Mouse (Mus musculus) small intestine, adult 2 months (tissue): ENCODE measurements around the gene Lrrn2. TPM values are rescaled to one million over a fixed set of nuclear protein-coding genes. Genes with fewer than 3 reads are reported as not detected.

Experiments
- H3K27ac ChIP-seq: fragments of 200-500 bp; 2 replicates; pipeline ENCODE4 v1.5.1; 2012; ENCODE audit warnings: low read depth, low read length, control low read depth, inconsistent platforms; ENCODE audit not compliant: insufficient read depth
- H3K27me3 ChIP-seq: fragments of 200-500 bp; 2 replicates; pipeline ENCODE4 v1.6.1; 2012; ENCODE audit warnings: mild to moderate bottlenecking, moderate library complexity, low read length, inconsistent platforms; ENCODE audit not compliant: control insufficient read depth, insufficient read depth
- H3K36me3 ChIP-seq: fragments of 200-500 bp; 2 replicates; pipeline ENCODE4 v1.6.1; 2012; ENCODE audit warnings: mild to moderate bottlenecking, low read length, control low read depth, inconsistent platforms; ENCODE audit not compliant: control insufficient read depth, insufficient read depth
- H3K4me1 ChIP-seq: fragments of 200-500 bp; 2 replicates; pipeline ENCODE4 v1.6.1; 2012; ENCODE audit warnings: low read length, inconsistent platforms, mixed read lengths; ENCODE audit not compliant: control insufficient read depth, insufficient read depth, insufficient read length
- H3K4me3 ChIP-seq: fragments of 200-500 bp; 2 replicates; pipeline ENCODE4 v1.5.1; 2012; ENCODE audit warnings: low read depth, mild to moderate bottlenecking, control low read depth, inconsistent platforms, low read length, moderate library complexity
- CTCF ChIP-seq: fragments of 200-500 bp; IDR thresholded peaks from 2 replicates; pipeline ENCODE4 v1.5.1; 2012; ENCODE audit warnings: low read depth, mild to moderate bottlenecking, control low read depth, inconsistent platforms, low read length, moderate library complexity, mixed read lengths; ENCODE audit not compliant: insufficient replicate concordance, insufficient read length; ENCODE audit errors: extremely low read depth
- POLR2A ChIP-seq: fragments of 200-500 bp; IDR thresholded peaks from 2 replicates; pipeline ENCODE4 v1.6.1; 2012; ENCODE audit warnings: low read depth, mild to moderate bottlenecking, control low read depth, inconsistent platforms, low read length, moderate library complexity
- WGBS: fragments of 180-500 bp; shearing (Covaris S2); methylation state at CpG from one replicate; pipeline ENCODE4 v1.1.7; 2018; 5-methylcytosine and 5-hydroxymethylcytosine counted together
- polyA plus RNA-seq: library from polyadenylated mRNA; depleted of rRNA; stranded (reverse); fragments of >200 nt; gene quantifications from 2 replicates; pipeline ENCODE4 v1.2.3, GENCODE M21; 2012

Gene Lrrn2
- polyA plus RNA-seq, 1 experiment = 1.1 TPM

DNA sequence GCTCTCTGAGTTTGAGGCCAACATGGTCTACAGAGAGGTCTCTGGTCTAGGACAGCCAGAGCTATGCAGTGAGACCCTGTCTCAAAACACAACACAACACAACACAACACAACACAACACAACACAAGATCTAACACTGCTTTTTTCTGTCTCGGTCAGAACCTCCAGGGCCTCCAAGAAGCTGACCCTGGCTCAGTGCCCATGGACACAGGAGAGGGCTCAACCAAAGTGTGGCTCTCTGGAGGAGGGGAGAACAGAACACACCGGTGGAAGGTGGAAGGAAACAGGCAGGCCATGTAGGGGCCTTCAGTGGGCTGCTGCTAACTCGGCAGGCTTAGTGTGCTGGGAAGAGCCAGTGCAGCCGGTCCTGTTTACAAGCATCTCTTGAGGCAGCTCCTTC lies 5.6 kb downstream of the Lrrn2 start:
- TF ChIP-seq POLR2A (no peak), CTCF (no peak)
- no peaks in the 10 kb centered on the region for H3K36me3 ChIP-seq
- WGBS = 46% methylated on average over 4 of the region's 4 CpGs
- H3K27ac ChIP-seq = no peak overlapping the region
- H3K4me3 ChIP-seq = no peak overlapping the region
- no peaks in the 10 kb centered on the region; the same call in 1 of the 2 replicates for H3K4me1 ChIP-seq
- peaks cover 8% of the 10 kb centered on the region for H3K27me3 ChIP-seq

DNA sequence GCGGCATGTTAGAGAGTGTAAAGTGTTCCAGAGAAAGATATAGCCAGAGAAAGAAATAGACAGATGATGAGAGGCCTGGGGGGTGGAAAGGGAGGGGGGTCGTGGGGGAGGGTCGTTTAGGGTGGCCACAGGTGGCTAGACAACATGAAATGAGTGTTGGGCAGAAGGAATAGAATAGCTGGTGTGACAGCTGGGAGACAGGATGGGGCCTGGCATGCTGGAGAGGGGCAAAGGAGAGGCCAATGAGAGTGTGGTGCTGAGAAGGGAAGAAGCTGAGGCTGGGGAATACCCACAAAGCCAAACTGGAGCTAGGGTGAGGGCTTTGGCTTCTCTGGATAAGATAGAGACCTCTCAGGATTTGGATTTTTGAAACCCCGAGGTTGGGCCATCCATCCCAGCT lies 6.6 kb downstream of the Lrrn2 start:
- H3K27ac ChIP-seq = no peak overlapping the region
- H3K27me3 ChIP-seq = peaks cover under 1% of the 10 kb centered on the region; the same call in 1 of the 2 replicates
- H3K4me3 ChIP-seq = no peak overlapping the region
- no peak for TF ChIP-seq CTCF
- TF ChIP-seq POLR2A = no peak
- no peaks in the 10 kb centered on the region for H3K4me1 ChIP-seq
- 45% methylated on average over 4 of the region's 4 CpGs for WGBS
- H3K36me3 ChIP-seq = no peaks in the 10 kb centered on the region

DNA sequence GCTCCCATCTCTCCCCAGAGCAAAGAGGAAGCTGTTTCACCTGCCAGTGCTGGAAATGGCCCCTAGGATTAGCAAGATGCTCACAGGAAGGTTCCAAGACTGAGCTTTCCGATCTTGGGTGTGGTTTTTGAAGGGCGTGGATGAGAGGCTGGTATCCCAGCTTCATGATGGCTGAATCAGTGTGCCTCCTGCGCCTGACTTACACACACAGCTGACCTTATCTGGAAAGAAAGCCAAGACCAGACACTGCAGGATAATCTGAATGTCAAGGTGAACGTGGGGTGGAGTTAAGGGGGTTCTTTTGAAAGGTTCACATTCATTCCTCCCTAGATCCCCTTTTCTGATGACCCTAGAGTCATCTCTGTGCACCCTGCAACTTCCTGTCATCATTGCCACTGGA lies 8.7 kb downstream of the Lrrn2 start:
- Histone ChIP-seq H3K27me3 (no peaks in the 10 kb centered on the region), H3K27ac (no peak overlapping the region), H3K4me1 (no peaks in the 10 kb centered on the region), H3K4me3 (no peak overlapping the region), H3K36me3 (no peaks in the 10 kb centered on the region)
- 56% methylated on average over 4 of the region's 4 CpGs for WGBS
- no peak for TF ChIP-seq POLR2A
- no peak for TF ChIP-seq CTCF

DNA sequence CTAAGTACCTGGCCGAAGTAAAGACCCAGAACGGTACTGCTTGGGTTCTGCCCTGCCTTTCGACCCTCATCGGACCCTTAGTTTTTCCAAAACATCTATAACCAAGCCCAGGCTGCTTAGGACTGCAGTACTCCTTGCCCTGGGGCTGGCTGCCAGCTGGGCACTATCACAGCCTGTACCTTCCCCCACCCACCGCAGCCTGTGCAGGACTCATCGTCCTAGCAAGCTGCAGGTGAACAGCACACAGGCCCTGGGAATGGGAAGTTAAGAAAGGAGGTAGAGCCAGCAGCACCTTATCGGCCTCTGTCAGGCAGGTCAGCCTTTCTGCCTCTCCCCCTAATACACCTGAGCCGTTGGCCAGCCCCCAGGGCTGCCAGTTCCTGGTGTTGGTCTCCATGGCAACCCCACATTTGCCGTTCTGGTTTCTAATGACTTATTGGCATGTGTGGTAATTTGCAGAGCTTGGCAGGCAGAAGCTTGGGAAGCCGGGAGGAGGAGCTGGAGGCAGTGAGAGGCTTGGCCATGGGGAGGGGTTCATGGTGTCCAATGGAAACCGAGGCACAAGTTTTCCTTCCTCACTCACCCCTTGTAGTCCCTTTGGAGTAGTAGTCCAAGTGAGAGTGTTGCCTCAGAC lies 10.2 kb downstream of the Lrrn2 start:
- Histone ChIP-seq H3K4me1 (no peaks in the 10 kb centered on the region), H3K27me3 (no peaks in the 10 kb centered on the region), H3K36me3 (no peaks in the 10 kb centered on the region), H3K27ac (no peak overlapping the region), H3K4me3 (no peak overlapping the region)
- TF ChIP-seq CTCF (no peak), POLR2A (no peak)
- WGBS = 48% methylated on average over 11 of the region's 11 CpGs

DNA sequence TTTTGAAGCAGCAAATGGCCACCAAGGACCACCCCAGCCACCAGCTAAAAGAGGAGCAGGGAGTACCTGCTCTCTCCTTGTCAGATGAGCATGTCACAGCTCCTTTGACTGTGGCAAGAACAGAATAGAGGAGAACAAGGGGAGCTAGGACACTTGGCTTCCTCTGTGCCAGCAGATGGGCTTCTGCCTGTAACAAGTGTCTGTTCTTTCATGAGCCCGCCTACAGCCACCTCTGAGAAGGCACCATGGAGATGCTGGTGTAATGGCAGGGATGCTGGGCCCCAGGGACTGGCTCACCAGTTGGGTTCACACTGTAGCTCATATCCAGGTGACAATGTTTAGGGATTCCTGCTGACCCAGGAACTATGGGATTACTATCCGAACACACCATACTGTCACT lies 12.0 kb downstream of the Lrrn2 start:
- no peak for TF ChIP-seq POLR2A
- TF ChIP-seq CTCF = no peak
- WGBS = 72% methylated on average over 2 of the region's 2 CpGs
- H3K4me3 ChIP-seq = no peak overlapping the region

DNA sequence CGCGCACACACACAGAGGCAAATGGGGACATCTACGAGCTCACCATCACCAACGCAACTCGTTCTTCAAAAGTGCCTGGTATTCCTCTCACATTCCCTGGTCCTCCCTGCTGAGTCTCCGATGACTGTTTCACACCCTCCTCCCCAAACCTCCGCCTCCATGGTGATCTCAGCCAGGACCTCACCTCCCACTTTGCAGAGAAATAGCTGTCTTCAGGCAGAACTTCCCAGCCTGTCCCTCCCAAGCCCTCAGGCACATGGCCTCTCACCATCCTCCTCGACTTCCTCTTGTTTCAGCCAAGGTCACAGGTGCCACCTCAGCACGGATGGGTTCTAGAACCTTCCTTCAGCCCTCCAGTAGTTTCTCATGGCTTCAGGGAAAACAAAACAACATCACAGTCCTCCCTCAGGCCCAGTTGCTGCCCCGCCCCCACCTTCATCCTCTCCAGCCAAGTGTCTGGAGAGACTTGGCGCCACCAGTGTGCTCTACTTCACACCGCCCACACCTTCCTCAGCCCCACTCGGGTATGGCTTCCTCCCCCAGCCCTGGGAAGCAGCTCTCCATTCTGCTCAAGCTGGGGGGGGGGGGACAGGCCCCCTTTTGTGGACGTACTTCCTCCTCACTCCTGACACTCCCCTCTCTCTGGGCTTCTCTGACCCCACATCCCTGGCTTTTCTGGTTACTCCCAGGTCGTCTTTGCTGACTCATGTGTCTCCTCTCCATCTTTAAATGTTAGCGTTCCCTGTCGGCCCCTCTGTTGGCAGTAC lies 13.4 kb downstream of the Lrrn2 start:
- WGBS = 59% methylated on average over 17 of the region's 17 CpGs
- no peak for TF ChIP-seq POLR2A
- no peak for TF ChIP-seq CTCF
- H3K36me3 ChIP-seq = no peaks in the 10 kb centered on the region
- no peak overlapping the region for H3K4me3 ChIP-seq
- H3K27me3 ChIP-seq = no peaks in the 10 kb centered on the region
- no peak overlapping the region for H3K27ac ChIP-seq
- H3K4me1 ChIP-seq = no peaks in the 10 kb centered on the region

More for the DNA sequence above, 12.0 kb downstream of the Lrrn2 start:
- H3K36me3 ChIP-seq = no peaks in the 10 kb centered on the region
- no peak overlapping the region for H3K27ac ChIP-seq
- H3K4me1 ChIP-seq = no peaks in the 10 kb centered on the region
- H3K27me3 ChIP-seq = no peaks in the 10 kb centered on the region

DNA sequence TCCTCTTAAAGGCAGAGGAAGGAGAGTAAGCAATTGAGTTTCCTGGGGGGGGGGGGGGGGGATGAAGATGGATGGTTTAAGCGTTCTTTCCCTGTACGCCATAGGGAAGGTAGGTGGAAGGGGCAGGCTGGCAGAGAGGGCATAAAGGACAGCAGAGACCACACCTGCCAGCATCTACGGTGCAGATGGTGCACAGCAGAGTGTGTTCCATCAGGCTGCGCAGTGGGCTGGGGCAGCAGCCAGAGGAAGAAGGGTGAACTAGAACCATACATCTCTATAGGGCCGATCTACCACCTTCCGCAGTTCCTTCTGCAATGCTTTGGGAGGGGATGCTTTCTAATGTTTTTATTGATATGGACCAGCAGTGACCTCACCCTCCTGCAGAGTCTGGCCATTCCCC lies 19.0 kb downstream of the Lrrn2 start:
- Histone ChIP-seq H3K27me3 (no peaks in the 10 kb centered on the region), H3K4me1 (no peaks in the 10 kb centered on the region), H3K36me3 (no peaks in the 10 kb centered on the region), H3K27ac (no peak overlapping the region), H3K4me3 (no peak overlapping the region)
- TF ChIP-seq POLR2A (no peak), CTCF (no peak)
- 82% methylated on average over 6 of the region's 6 CpGs for WGBS
